Mouse (Mus musculus) liver, embryonic 14.5 days (tissue): Measurements from ENCODE around the gene Ogdhl. TPM values are rescaled to one million over a fixed set of nuclear protein-coding genes. Genes with fewer than 3 reads are reported as not detected.

Experiments used
- ATAC-seq: fragments of 200-750 bp; cut with Nextera tagmentation; 2 replicates; pipeline ENCODE4 v1.8.0; 2017; ENCODE audit warnings: moderate number of reproducible peaks, mild to moderate bottlenecking, moderate library complexity; ENCODE audit not compliant: insufficient read depth
- DNase-seq, 3 experiments: peaks; one replicate each; pipeline ENCODE4 v3.0.0-alpha.2; 2012 to 2013; ENCODE audit warnings: low read depth in 3 of 3, low spot score in 3 of 3
- H3K27ac ChIP-seq: fragments of 300-500 bp; sonication (generic); 2 replicates; pipeline ENCODE4 v1.5.1; 2014; ENCODE audit warnings: moderate library complexity, mild to moderate bottlenecking, control low read depth, inconsistent platforms
- H3K27me3 ChIP-seq: fragments of 300-500 bp; sonication (generic); 2 replicates; pipeline ENCODE4 v1.6.1; 2014; ENCODE audit warnings: mild to moderate bottlenecking, low read length, moderate library complexity; ENCODE audit not compliant: control insufficient read depth, insufficient read depth
- H3K36me3 ChIP-seq: fragments of 300-500 bp; sonication (generic); replicated peaks from 2 replicates; pipeline ENCODE4 v1.6.1; 2014; ENCODE audit warnings: low read depth; ENCODE audit not compliant: control insufficient read depth, insufficient read depth
- H3K4me1 ChIP-seq, 2 experiments: fragments of 200-500 bp in 1 of 2; fragments of 300-500 bp in 1 of 2; sonication (generic) in 1 of 2; replicated peaks; 2 replicates each; pipeline ENCODE4 v1.6.1; 2012 to 2014; ENCODE audit warnings: antibody characterized with exemption in 1 of 2, inconsistent platforms in 1 of 2, low read length in 1 of 2; ENCODE audit not compliant: control insufficient read depth in 2 of 2, insufficient read depth in 2 of 2
- H3K4me2 ChIP-seq: fragments of 300-500 bp; sonication (generic); 2 replicates; pipeline ENCODE4 v1.6.1; 2014; ENCODE audit warnings: low read depth, mild to moderate bottlenecking, control low read depth, moderate library complexity
- H3K4me3 ChIP-seq, 2 experiments: fragments of 200-500 bp in 1 of 2; fragments of 300-500 bp in 1 of 2; sonication (generic) in 1 of 2; 2 replicates each; pipeline ENCODE4 v1.5.1; 2012 to 2014; ENCODE audit warnings: low read depth in 2 of 2, low read length in 2 of 2, mild to moderate bottlenecking in 2 of 2, control low read depth in 1 of 2, inconsistent platforms in 1 of 2, moderate library complexity in 1 of 2; ENCODE audit not compliant: insufficient read depth in 1 of 2
- H3K9ac ChIP-seq: fragments of 300-500 bp; sonication (generic); replicated peaks from 2 replicates; pipeline ENCODE4 v1.6.1; 2014; ENCODE audit warnings: mild to moderate bottlenecking, control low read depth, moderate library complexity
- H3K9me3 ChIP-seq: fragments of 300-500 bp; sonication (generic); 2 replicates; pipeline ENCODE4 v1.6.1; 2016; ENCODE audit warnings: low read length, mixed read lengths; ENCODE audit not compliant: control insufficient read depth
- CTCF ChIP-seq: IDR thresholded peaks from 2 replicates; pipeline ENCODE4 v1.5.1; 2016; ENCODE audit warnings: antibody characterized with exemption, low read depth, control low read depth
- EP300 ChIP-seq: IDR thresholded peaks from 2 replicates; pipeline ENCODE4 v1.6.1; 2016; ENCODE audit warnings: antibody characterized with exemption, low read depth
- WGBS: fragments of 180-500 bp; shearing (Covaris S2); extraction: QIAGEN DNeasy Blood & Tissue Kit; methylation state at CpG from one replicate; pipeline ENCODE4 v1.1.7; 2014; ENCODE audit not compliant: insufficient replicate concordance; 5-methylcytosine and 5-hydroxymethylcytosine counted together
- polyA plus RNA-seq, 2 experiments: library from polyadenylated mRNA; depleted of rRNA in 1 of 2; stranded (reverse) in 1 of 2; unstranded in 1 of 2; fragments of >200 nt; fragmentation: Nextera tagmentation in 1 of 2; extraction: Ambion mirVana in 1 of 2; gene quantifications; 2 replicates each; pipeline versions ENCODE4 v1.2.1 to v1.2.3; 2012 to 2014

Gene Ogdhl
- polyA plus RNA-seq, 2 experiments, result 0.41 to 0.58 TPM

- DNase-seq, result no peak
These were observed 14.2 kb downstream of the Ogdhl start for GRCm38 (mm10) chr14:32336021-32336420.

GRCm38 (mm10) chr14:32336547-32336946, 14.7 kb downstream of the Ogdhl start:
- ATAC-seq (no peak), DNase-seq (no peak)
- H3K27ac ChIP-seq, result no peak overlapping the region
- no peaks in the 10 kb centered on the region for H3K9me3 ChIP-seq
- no peaks in the 10 kb centered on the region for H3K4me1 ChIP-seq
- H3K36me3 ChIP-seq, result no peaks in the 10 kb centered on the region
- no peak overlapping the region for H3K9ac ChIP-seq
- WGBS, result 75% methylated on average over 11 of the region's 11 CpGs
- H3K4me3 ChIP-seq, result no peak overlapping the region
- no peak overlapping the region for H3K4me2 ChIP-seq
- TF ChIP-seq CTCF, result no peak
- TF ChIP-seq EP300, result no peak
- H3K27me3 ChIP-seq, result no peaks in the 10 kb centered on the region

More at GRCm38 (mm10) chr14:32336021-32336420, 14.2 kb downstream of the Ogdhl start:
- Histone ChIP-seq H3K36me3 (no peaks in the 10 kb centered on the region), H3K4me2 (no peak overlapping the region), H3K9me3 (no peaks in the 10 kb centered on the region), H3K27ac (no peak overlapping the region), H3K4me3 (no peak overlapping the region), H3K4me1 (no peaks in the 10 kb centered on the region), H3K9ac (no peak overlapping the region), H3K27me3 (no peaks in the 10 kb centered on the region)
- TF ChIP-seq EP300, result no peak
- no peak for TF ChIP-seq CTCF
- no peak for ATAC-seq
- WGBS, result 56% methylated on average over 6 of the region's 6 CpGs

- ATAC-seq, result no peak
- H3K27me3 ChIP-seq, result no peaks in the 10 kb centered on the region
- 68% methylated on average over 7 of the region's 7 CpGs for WGBS
- H3K4me3 ChIP-seq, result no peak overlapping the region
- H3K4me1 ChIP-seq, result no peaks in the 10 kb centered on the region
- TF ChIP-seq EP300, result no peak
- no peaks in the 10 kb centered on the region for H3K9me3 ChIP-seq
- H3K36me3 ChIP-seq, result no peaks in the 10 kb centered on the region
- H3K9ac ChIP-seq, result no peak overlapping the region
- no peak for DNase-seq
- no peak overlapping the region for H3K4me2 ChIP-seq
- no peak overlapping the region for H3K27ac ChIP-seq
These were observed 20.0 kb downstream of the Ogdhl start for GRCm38 (mm10) chr14:32341823-32342222.

GRCm38 (mm10) chr14:32344176-32344575, 22.4 kb downstream of the Ogdhl start:
- TF ChIP-seq CTCF, result no peak
- TF ChIP-seq EP300, result no peak
- no peaks in the 10 kb centered on the region for H3K27me3 ChIP-seq
- 68% methylated on average over 7 of the region's 7 CpGs for WGBS
- no peak overlapping the region for H3K4me2 ChIP-seq
- no peaks in the 10 kb centered on the region for H3K9me3 ChIP-seq
- H3K4me1 ChIP-seq, result no peaks in the 10 kb centered on the region
- H3K27ac ChIP-seq, result no peak overlapping the region
- H3K9ac ChIP-seq, result no peak overlapping the region
- H3K4me3 ChIP-seq, result no peak overlapping the region
- no peaks in the 10 kb centered on the region for H3K36me3 ChIP-seq
- no peak for ATAC-seq
- no peak for DNase-seq

DNA sequence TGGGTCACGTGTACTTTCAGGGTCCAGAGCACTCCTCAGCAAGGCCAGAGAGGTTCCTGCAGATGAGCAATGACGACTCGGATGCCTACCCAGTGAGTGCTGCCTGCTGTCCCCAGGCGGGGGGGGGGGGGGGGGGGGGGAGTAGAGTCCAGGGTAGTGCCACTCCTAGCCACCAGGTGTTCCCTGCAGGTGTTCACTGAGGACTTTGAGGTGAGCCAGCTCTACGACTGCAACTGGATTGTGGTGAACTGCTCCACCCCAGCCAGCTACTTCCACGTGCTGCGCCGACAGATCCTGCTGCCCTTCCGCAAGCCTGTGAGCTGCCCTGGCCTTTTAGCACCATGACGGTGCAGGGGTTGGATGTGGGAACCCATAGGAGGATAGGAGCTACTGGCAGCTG, 22.9 kb downstream of the Ogdhl start:
- Histone ChIP-seq H3K9me3 (no peaks in the 10 kb centered on the region), H3K4me1 (no peaks in the 10 kb centered on the region), H3K4me2 (no peak overlapping the region), H3K27me3 (no peaks in the 10 kb centered on the region), H3K4me3 (no peak overlapping the region), H3K9ac (no peak overlapping the region), H3K36me3 (no peaks in the 10 kb centered on the region), H3K27ac (no peak overlapping the region)
- ATAC-seq (no peak), DNase-seq (no peak)
- WGBS, result 72% methylated on average over 9 of the region's 10 CpGs
- no peak for TF ChIP-seq EP300
- no peak for TF ChIP-seq CTCF
